Mouse (Mus musculus) testis, adult 2 months (tissue): ENCODE measurements at regions not wholly inside any gene's neighbourhood (a gene's known extent, or its start where the extent isn't known, plus 50 kb on each side); places are given as distances from the start of the nearest gene placed in this dataset.

ENCODE experiments used
- H3K27ac ChIP-seq: fragments of 200-500 bp; 2 replicates; pipeline ENCODE4 v1.5.1; 2012; ENCODE audit warnings: low read depth, low read length; ENCODE audit not compliant: control insufficient read depth, insufficient read depth
- H3K27me3 ChIP-seq: fragments of 200-500 bp; 2 replicates; pipeline ENCODE4 v1.6.1; 2012; ENCODE audit warnings: mild to moderate bottlenecking, low read length, moderate library complexity; ENCODE audit not compliant: control insufficient read depth, insufficient read depth
- H3K36me3 ChIP-seq: fragments of 200-500 bp; 2 replicates; pipeline ENCODE4 v1.6.1; 2012; ENCODE audit warnings: mild to moderate bottlenecking, low read length; ENCODE audit not compliant: control insufficient read depth, insufficient read depth
- H3K4me1 ChIP-seq: fragments of 200-500 bp; 2 replicates; pipeline ENCODE4 v1.6.1; 2012; ENCODE audit warnings: low read length; ENCODE audit not compliant: control insufficient read depth, insufficient read depth
- H3K4me3 ChIP-seq: fragments of 200-500 bp; 2 replicates; pipeline ENCODE4 v1.5.1; 2012; ENCODE audit warnings: low read depth, mild to moderate bottlenecking, low read length, moderate library complexity, mixed read lengths; ENCODE audit not compliant: control insufficient read depth
- CTCF ChIP-seq: fragments of 200-500 bp; IDR thresholded peaks from 2 replicates; pipeline ENCODE4 v1.5.1; 2012; ENCODE audit warnings: low read depth, mild to moderate bottlenecking, inconsistent platforms, low read length, moderate library complexity; ENCODE audit not compliant: control insufficient read depth, insufficient read depth, insufficient replicate concordance
- POLR2A ChIP-seq: fragments of 200-500 bp; IDR thresholded peaks from 2 replicates; pipeline ENCODE4 v1.6.1; 2012; ENCODE audit warnings: low read depth, mild to moderate bottlenecking, inconsistent platforms, low read length, moderate library complexity; ENCODE audit not compliant: control insufficient read depth

DNA sequence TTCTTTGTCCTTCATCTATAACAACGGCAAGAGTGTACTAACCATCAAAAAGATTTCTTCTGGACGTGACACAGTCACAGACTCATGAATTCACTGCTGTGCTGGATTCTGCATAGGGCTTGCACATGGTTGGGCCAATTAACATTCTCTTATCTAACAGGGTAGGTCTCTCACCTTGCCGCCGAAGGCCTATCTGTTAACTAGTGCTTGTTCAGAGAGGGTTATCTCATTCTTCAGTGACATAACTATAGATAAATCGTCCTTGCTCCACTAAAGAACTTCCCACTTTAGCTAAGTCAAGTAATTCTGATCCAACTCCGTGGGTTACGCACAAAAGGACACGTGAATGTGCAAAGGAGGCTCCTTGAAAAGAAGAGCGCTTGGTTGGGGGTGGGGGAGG is 899.6 kb downstream of the Basp1 start:
- H3K4me3 ChIP-seq: no peak overlapping the region
- no peaks in the 10 kb centered on the region for H3K36me3 ChIP-seq
- no peaks in the 10 kb centered on the region for H3K4me1 ChIP-seq
- TF ChIP-seq CTCF: no peak
- TF ChIP-seq POLR2A: no peak
- no peaks in the 10 kb centered on the region for H3K27me3 ChIP-seq
- no peak overlapping the region for H3K27ac ChIP-seq

DNA sequence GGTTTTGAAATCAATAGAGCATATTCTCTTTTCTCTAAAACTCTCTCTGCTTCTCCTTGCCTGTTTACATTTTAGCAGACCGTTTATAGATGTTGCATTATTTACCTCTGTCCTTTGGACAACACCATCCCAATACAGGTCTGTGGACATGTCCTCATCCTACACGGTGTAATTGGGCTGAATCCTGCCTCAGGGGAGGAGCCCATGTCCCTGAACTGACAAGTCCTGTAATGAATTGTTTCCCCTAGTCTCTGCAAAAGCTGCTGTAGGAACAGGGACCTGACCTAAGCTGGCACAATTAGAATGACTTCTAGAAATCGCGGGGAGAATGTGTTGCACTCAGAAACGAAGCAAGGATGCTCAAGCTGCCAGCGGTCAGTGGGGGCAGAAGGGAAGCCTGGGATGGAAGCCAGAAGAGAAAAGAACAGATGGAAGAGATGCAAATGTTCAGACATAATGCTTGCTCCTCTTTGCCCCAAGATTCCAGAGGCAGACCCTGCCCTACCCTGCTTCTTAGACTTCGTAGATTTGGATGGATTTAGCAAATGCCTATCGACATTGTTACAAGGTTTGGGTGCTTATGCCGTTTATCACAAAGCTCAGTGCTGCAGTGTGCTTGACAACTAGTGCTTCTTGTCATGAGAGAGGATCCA is 911.5 kb downstream of the Basp1 start:
- Histone ChIP-seq H3K4me3 (no peak overlapping the region), H3K27ac (no peak overlapping the region), H3K4me1 (no peaks in the 10 kb centered on the region), H3K36me3 (no peaks in the 10 kb centered on the region), H3K27me3 (no peaks in the 10 kb centered on the region)
- no peak for TF ChIP-seq POLR2A
- no peak for TF ChIP-seq CTCF

DNA sequence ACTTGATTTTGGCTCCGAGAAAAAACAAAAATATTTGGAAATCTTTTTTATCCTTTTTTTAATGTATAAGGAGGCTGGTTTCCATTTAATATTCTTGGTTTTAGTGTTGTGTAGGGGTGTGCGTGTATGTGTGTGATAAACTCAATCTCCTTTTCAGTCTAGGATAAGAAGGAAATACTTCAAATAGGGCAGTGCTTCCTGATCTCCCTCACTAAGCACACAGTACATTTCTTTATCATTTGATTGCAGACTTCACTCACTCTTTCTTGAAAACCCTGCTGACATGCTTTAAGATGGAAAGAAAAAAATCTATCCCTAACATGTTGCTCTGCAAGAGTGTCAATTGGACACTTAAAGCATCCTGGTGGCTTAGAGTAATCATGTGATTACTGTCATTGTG is 927.3 kb downstream of the Basp1 start:
- no peaks in the 10 kb centered on the region for H3K27me3 ChIP-seq
- H3K4me3 ChIP-seq: no peak overlapping the region
- H3K27ac ChIP-seq: no peak overlapping the region
- no peaks in the 10 kb centered on the region for H3K4me1 ChIP-seq
- TF ChIP-seq POLR2A (no peak), CTCF (no peak)
- H3K36me3 ChIP-seq: no peaks in the 10 kb centered on the region

DNA sequence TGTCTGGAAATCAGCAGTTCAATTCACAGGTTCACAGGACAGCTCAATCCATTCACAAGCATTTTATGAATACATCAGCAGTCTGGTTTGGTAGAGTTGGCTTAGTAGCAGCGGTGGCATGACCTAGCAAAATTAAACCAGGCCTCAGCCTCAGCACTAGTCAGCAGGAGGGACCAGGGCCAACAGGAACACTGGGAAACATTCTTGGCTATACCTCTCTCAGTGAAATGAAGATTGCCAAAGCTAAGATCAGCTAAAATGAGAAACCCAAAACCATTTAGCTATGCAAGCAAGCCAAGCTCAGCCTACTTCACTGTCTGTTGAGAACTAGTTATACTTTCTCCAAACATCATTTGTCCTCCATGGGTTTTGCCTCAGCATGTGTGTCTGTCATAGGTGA is 945.3 kb downstream of the Basp1 start:
- TF ChIP-seq CTCF: no peak
- TF ChIP-seq POLR2A: no peak
- no peaks in the 10 kb centered on the region for H3K27me3 ChIP-seq
- no peak overlapping the region for H3K27ac ChIP-seq
- no peaks in the 10 kb centered on the region for H3K4me1 ChIP-seq
- H3K4me3 ChIP-seq: no peak overlapping the region
- H3K36me3 ChIP-seq: no peaks in the 10 kb centered on the region

DNA sequence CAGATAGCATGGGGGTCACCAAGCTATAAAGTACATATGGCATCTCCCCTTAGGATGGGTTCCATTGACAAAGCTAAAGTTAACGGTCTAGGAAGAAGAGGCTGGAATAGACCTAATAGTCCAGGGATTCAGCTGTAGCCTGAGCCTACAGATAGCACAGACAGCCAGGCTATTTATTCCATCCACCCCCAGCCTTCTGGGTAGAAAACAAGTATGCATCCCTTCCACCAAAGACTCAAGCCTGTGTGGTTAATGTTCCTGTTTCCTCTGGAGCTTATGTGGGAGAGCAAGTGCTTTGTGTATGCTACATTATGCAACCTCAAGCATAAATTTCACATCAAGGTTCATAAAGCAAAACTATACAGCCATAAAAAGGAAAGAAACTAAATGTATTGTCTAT is 955.8 kb downstream of the Basp1 start:
- H3K36me3 ChIP-seq: no peaks in the 10 kb centered on the region

DNA sequence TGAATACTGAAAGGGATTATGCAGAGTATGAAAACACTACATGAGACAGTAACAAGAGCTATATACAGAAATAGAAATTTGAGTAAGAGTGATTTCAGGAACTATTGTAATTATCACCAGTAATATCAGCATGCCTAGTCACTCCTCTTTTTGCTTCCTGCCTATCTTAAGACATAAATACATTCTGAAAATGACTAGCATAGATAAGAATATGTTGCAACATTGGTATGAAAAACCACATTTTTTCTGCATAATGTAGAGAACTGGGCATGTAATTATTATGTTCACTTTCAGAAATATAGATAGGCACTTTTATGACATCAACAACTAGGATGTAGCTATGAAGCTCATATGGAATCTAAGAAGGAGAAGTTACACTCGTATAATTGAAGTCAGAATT is 980.5 kb downstream of the Basp1 start:
- no peak overlapping the region for H3K27ac ChIP-seq
- TF ChIP-seq POLR2A: no peak
- no peak for TF ChIP-seq CTCF
- no peaks in the 10 kb centered on the region for H3K27me3 ChIP-seq
- no peaks in the 10 kb centered on the region for H3K4me1 ChIP-seq
- no peak overlapping the region for H3K4me3 ChIP-seq
- no peaks in the 10 kb centered on the region for H3K36me3 ChIP-seq

More for the DNA sequence above, 955.8 kb downstream of the Basp1 start:
- Histone ChIP-seq H3K27ac (no peak overlapping the region), H3K4me3 (no peak overlapping the region), H3K27me3 (no peaks in the 10 kb centered on the region), H3K4me1 (no peaks in the 10 kb centered on the region)
- no peak for TF ChIP-seq CTCF

DNA sequence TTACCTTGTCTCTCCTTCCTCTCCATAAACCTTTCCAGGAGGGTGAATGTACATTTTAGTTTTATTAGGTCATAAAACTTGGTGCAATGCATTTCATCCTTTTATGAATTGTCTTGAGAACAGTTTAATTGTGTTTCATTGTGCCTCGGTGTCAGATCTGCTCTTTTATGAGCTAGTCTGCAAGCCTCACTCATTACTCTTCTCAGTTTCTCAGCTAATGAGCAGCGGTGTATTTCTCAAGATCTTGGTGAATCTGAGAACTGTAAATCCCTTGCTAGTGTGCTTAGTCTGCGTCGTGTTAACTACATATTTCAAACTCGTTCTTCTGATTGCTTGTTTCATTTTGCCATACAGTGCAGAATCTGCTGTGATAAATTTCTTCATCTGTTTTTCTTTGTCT is 984.4 kb downstream of the Basp1 start:
- H3K36me3 ChIP-seq: no peaks in the 10 kb centered on the region
- no peaks in the 10 kb centered on the region for H3K27me3 ChIP-seq
- no peak overlapping the region for H3K4me3 ChIP-seq
- H3K4me1 ChIP-seq: no peaks in the 10 kb centered on the region
- H3K27ac ChIP-seq: no peak overlapping the region
- no peak for TF ChIP-seq POLR2A
- no peak for TF ChIP-seq CTCF
